14 mouse cellular contexts compared by ENCODE assay signal in genomic region chr7:67466322-67466721, GRCm38 (mm10).
"Had no signal": no experiment of that assay in that cellular context is flagged by ENCODE, and none has a peak within 500 bp of the region (broad histone marks: within the 10 kb centered on the region; RNA-seq: fewer than 3 reads in every experiment).

No protein-coding gene starts in this region.

- H3K9ac ChIP-seq: lung, embryonic 14.5 days; midbrain, embryonic 12.5 days; neural tube, embryonic 12.5 days; stomach, embryonic 15.5 days had no signal

- H3K4me2 ChIP-seq: lung, embryonic 14.5 days; midbrain, embryonic 12.5 days; neural tube, embryonic 12.5 days; stomach, embryonic 15.5 days had no signal

- H3K9me3 ChIP-seq: midbrain, embryonic 10.5 days; midbrain, embryonic 12.5 days; neural tube, embryonic 12.5 days; stomach, embryonic 15.5 days had no signal

- H3K4me3 ChIP-seq: midbrain, embryonic 10.5 days; midbrain, embryonic 12.5 days; neural tube, embryonic 12.5 days; stomach, embryonic 15.5 days had no signal

- ATAC-seq: midbrain, embryonic 16.5 days had no signal

- DNase-seq: lung, adult 18-20 months; lung, embryonic 14.5 days; lung, postnatal 10 days; midbrain, embryonic 14.5 days; right cerebral cortex, postnatal 14 days; thymus, adult 2 months; thymus, postnatal 25 days; thymus, postnatal 4 days had no signal

- H3K27ac ChIP-seq: midbrain, embryonic 10.5 days; midbrain, embryonic 12.5 days; neural tube, embryonic 12.5 days; stomach, embryonic 15.5 days; stomach, postnatal 0 days had no signal

- H3K36me3 ChIP-seq: midbrain, embryonic 10.5 days; midbrain, embryonic 12.5 days; neural tube, embryonic 12.5 days; stomach, embryonic 15.5 days had no signal

- H3K27me3 ChIP-seq: neural tube, embryonic 12.5 days; stomach, embryonic 15.5 days had no signal
